Mouse (Mus musculus): Measurements from ENCODE around the gene Cnn3. TPM values are rescaled to one million over a fixed set of nuclear protein-coding genes. Genes with fewer than 3 reads are reported as not detected.

Cnn3 gene
- polyA plus RNA-seq, 1 experiment from 2014 or later = 488 TPM

DNA sequence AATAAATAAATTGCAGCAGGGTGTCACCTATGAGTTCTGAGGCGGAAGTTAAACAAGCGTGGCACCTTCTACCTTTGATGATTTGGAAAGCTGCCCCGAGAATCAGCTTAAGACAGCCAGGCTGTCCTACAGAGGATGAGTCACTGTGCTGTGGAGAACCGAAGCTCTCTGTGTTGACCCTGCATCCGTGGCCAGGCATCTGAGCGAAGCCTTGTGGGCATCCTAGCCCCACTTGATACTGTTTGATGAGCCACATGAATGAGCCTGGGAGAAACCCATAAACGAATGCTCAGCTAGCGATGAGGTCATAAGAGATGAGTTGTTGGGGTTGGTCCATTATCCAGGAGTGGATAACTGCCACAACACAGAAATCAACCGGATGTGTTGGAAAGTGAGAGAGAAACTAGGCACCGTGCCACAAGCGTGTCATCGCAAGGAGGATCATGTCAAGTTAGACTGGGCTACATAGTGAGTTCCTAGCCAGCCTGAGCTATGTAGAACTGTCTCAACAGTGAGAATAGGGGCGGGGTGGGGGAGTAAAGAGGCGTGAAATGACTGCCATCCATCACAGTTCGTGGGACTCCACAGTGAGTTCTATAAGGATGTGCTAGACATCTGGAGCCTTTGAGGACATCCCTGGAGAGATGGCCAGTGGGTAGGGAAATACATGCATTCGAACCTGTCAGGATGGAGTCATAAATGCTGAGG is 30.6 kb upstream of the Cnn3 start:
- WGBS (ENCODE audit: insufficient replicate concordance) = 70% methylated on average over 16 of the region's 16 CpGs
- Histone ChIP-seq H3K4me1 (ENCODE audit: control insufficient read depth, insufficient read depth, low read length) (peaks cover 3% of the 10 kb centered on the region; the same call in 1 of the 2 replicates), H3K36me3 (ENCODE audit: control insufficient read depth, insufficient read depth, low read length) (no peaks in the 10 kb centered on the region), H3K9ac (ENCODE audit: low read depth, low read length) (no peak overlapping the region), H3K9me3 (replicated peaks; ENCODE audit: control insufficient read depth, low read length) (no peaks in the 10 kb centered on the region), H3K4me3 (ENCODE audit: low read depth, low read length) (no peak overlapping the region), H3K27ac (ENCODE audit: low read depth, low read length) (no peak overlapping the region), H3K4me2 (no peak overlapping the region), H3K27me3 (ENCODE audit: control insufficient read depth, insufficient read depth, low read length) (no peaks in the 10 kb centered on the region)
- peak; percentile 61; the same call in 1 of the 2 replicates for ATAC-seq (replicated peaks; ENCODE audit: insufficient number of reproducible peaks, low FRiP score, low TSS enrichment)

DNA sequence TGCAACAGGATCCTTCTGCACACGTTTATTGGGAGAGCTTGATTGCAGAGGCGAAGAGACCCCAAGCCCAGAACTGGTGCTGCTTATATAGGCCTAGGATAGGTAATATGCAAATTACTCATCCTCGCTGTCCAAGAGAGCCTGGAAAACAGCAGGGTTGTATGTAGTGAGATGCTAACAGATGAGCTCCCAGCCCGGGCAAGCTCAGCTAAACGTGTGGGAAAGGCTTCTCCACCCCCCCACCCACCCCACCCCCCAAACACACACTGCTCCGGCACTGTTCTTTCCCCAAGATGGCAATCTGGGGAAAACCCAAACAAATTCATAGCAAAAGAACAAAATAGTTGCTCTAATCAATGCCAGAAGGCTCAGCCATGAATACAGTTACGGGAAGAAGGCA is 29.7 kb upstream of the Cnn3 start:
- WGBS (ENCODE audit: insufficient replicate concordance) = 72% methylated on average over 7 of the region's 7 CpGs
- Histone ChIP-seq H3K36me3 (ENCODE audit: control insufficient read depth, insufficient read depth, low read length) (no peaks in the 10 kb centered on the region), H3K27ac (ENCODE audit: low read depth, low read length) (no peak overlapping the region), H3K4me1 (ENCODE audit: control insufficient read depth, insufficient read depth, low read length) (peaks cover 3% of the 10 kb centered on the region; the same call in 1 of the 2 replicates), H3K9me3 (replicated peaks; ENCODE audit: control insufficient read depth, low read length) (no peaks in the 10 kb centered on the region), H3K9ac (ENCODE audit: low read depth, low read length) (no peak overlapping the region), H3K4me2 (no peak overlapping the region), H3K4me3 (ENCODE audit: low read depth, low read length) (no peak overlapping the region), H3K27me3 (ENCODE audit: control insufficient read depth, insufficient read depth, low read length) (no peaks in the 10 kb centered on the region)
- ATAC-seq (replicated peaks; ENCODE audit: insufficient number of reproducible peaks, low FRiP score, low TSS enrichment) = no peak

GRCm38 (mm10) chr3:121397007-121397406 is 29.3 kb upstream of the Cnn3 start:
- no peak for ATAC-seq (replicated peaks; ENCODE audit: insufficient number of reproducible peaks, low FRiP score, low TSS enrichment)
- H3K4me1 ChIP-seq (ENCODE audit: control insufficient read depth, insufficient read depth, low read length) = peaks cover 3% of the 10 kb centered on the region; the same call in 1 of the 2 replicates
- no peaks in the 10 kb centered on the region for H3K27me3 ChIP-seq (ENCODE audit: control insufficient read depth, insufficient read depth, low read length)

GRCm38 (mm10) chr3:121401384-121401783 is 24.9 kb upstream of the Cnn3 start:
- Histone ChIP-seq H3K9me3 (replicated peaks; ENCODE audit: control insufficient read depth, low read length) (no peaks in the 10 kb centered on the region), H3K4me2 (no peak overlapping the region), H3K27ac (ENCODE audit: low read depth, low read length) (no peak overlapping the region), H3K36me3 (ENCODE audit: control insufficient read depth, insufficient read depth, low read length) (no peaks in the 10 kb centered on the region), H3K4me1 (ENCODE audit: control insufficient read depth, insufficient read depth, low read length) (no peaks in the 10 kb centered on the region), H3K4me3 (ENCODE audit: low read depth, low read length) (no peak overlapping the region), H3K9ac (ENCODE audit: low read depth, low read length) (no peak overlapping the region), H3K27me3 (ENCODE audit: control insufficient read depth, insufficient read depth, low read length) (no peaks in the 10 kb centered on the region)
- WGBS (ENCODE audit: insufficient replicate concordance) = 71% methylated on average over 4 of the region's 4 CpGs
- no peak for ATAC-seq (replicated peaks; ENCODE audit: insufficient number of reproducible peaks, low FRiP score, low TSS enrichment)

More at GRCm38 (mm10) chr3:121397007-121397406, 29.3 kb upstream of the Cnn3 start:
- no peaks in the 10 kb centered on the region for H3K9me3 ChIP-seq (replicated peaks; ENCODE audit: control insufficient read depth, low read length)
- no peaks in the 10 kb centered on the region for H3K36me3 ChIP-seq (ENCODE audit: control insufficient read depth, insufficient read depth, low read length)
- no peak overlapping the region for H3K4me3 ChIP-seq (ENCODE audit: low read depth, low read length)
- no peak overlapping the region for H3K9ac ChIP-seq (ENCODE audit: low read depth, low read length)
- 79% methylated on average over 6 of the region's 6 CpGs for WGBS (ENCODE audit: insufficient replicate concordance)
- no peak overlapping the region for H3K27ac ChIP-seq (ENCODE audit: low read depth, low read length)
- H3K4me2 ChIP-seq = no peak overlapping the region

GRCm38 (mm10) chr3:121402096-121402495 is 24.2 kb upstream of the Cnn3 start:
- no peak overlapping the region for H3K27ac ChIP-seq (ENCODE audit: low read depth, low read length)
- H3K4me3 ChIP-seq (ENCODE audit: low read depth, low read length) = no peak overlapping the region
- ATAC-seq (replicated peaks; ENCODE audit: insufficient number of reproducible peaks, low FRiP score, low TSS enrichment) = no peak
- H3K4me2 ChIP-seq = no peak overlapping the region
- 70% methylated on average over 6 of the region's 6 CpGs for WGBS (ENCODE audit: insufficient replicate concordance)
- H3K9ac ChIP-seq (ENCODE audit: low read depth, low read length) = no peak overlapping the region
- no peaks in the 10 kb centered on the region for H3K4me1 ChIP-seq (ENCODE audit: control insufficient read depth, insufficient read depth, low read length)
- H3K36me3 ChIP-seq (ENCODE audit: control insufficient read depth, insufficient read depth, low read length) = no peaks in the 10 kb centered on the region
- H3K9me3 ChIP-seq (replicated peaks; ENCODE audit: control insufficient read depth, low read length) = no peaks in the 10 kb centered on the region
- H3K27me3 ChIP-seq (ENCODE audit: control insufficient read depth, insufficient read depth, low read length) = no peaks in the 10 kb centered on the region

GRCm38 (mm10) chr3:121403449-121403848 is 22.8 kb upstream of the Cnn3 start:
- Histone ChIP-seq H3K27ac (ENCODE audit: low read depth, low read length) (no peak overlapping the region), H3K9ac (ENCODE audit: low read depth, low read length) (no peak overlapping the region), H3K4me2 (no peak overlapping the region), H3K4me1 (ENCODE audit: control insufficient read depth, insufficient read depth, low read length) (no peaks in the 10 kb centered on the region), H3K27me3 (ENCODE audit: control insufficient read depth, insufficient read depth, low read length) (no peaks in the 10 kb centered on the region), H3K36me3 (ENCODE audit: control insufficient read depth, insufficient read depth, low read length) (no peaks in the 10 kb centered on the region), H3K9me3 (replicated peaks; ENCODE audit: control insufficient read depth, low read length) (no peaks in the 10 kb centered on the region), H3K4me3 (ENCODE audit: low read depth, low read length) (no peak overlapping the region)
- WGBS (ENCODE audit: insufficient replicate concordance) = 47% methylated on average over 5 of the region's 5 CpGs
- no peak for ATAC-seq (replicated peaks; ENCODE audit: insufficient number of reproducible peaks, low FRiP score, low TSS enrichment)

DNA sequence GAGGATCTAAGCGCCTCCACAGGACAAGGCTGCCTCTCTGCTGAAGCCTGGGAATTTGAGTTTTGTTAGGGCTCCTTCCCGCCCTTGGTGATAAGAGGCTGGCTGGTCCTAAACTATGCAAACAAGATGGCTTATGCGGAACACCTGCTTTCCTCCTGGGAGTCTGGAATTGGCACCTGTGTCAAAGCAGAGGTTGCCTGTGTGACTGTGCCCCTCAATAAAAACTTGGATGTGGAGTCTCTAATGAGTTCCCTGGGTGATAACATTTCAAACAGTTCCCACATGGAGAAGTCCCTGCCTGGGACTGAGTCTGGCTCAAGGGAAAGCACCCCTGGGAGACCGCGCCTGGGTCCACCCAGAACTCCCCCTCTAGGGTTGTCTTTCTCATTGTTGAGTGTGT is 21.2 kb upstream of the Cnn3 start:
- no peak for ATAC-seq (replicated peaks; ENCODE audit: insufficient number of reproducible peaks, low FRiP score, low TSS enrichment)
- Histone ChIP-seq H3K27me3 (ENCODE audit: control insufficient read depth, insufficient read depth, low read length) (no peaks in the 10 kb centered on the region), H3K9me3 (replicated peaks; ENCODE audit: control insufficient read depth, low read length) (no peaks in the 10 kb centered on the region), H3K27ac (ENCODE audit: low read depth, low read length) (no peak overlapping the region), H3K4me2 (no peak overlapping the region), H3K9ac (ENCODE audit: low read depth, low read length) (no peak overlapping the region), H3K36me3 (ENCODE audit: control insufficient read depth, insufficient read depth, low read length) (no peaks in the 10 kb centered on the region), H3K4me3 (ENCODE audit: low read depth, low read length) (no peak overlapping the region), H3K4me1 (ENCODE audit: control insufficient read depth, insufficient read depth, low read length) (no peaks in the 10 kb centered on the region)
- 67% methylated on average over 5 of the region's 5 CpGs for WGBS (ENCODE audit: insufficient replicate concordance)

DNA sequence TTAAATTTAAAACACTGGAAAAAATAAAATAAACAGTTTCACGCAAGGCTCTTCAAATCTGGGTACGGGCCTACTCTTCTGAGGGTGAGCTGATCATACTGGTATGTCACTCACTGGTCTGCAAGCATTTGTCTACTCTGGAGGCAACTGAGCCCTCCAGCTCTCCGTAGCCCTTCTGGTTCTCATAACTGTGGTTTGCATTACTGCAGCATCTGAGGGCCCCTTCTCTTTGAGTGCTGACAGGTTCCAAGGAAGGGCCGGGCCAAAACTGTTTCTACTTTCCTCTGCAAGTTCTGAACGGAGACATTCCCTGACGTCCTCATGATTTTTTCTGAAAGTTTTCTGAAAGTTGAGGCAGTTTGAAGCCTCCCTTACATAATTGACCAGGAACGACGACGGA is 18.9 kb upstream of the Cnn3 start:
- Histone ChIP-seq H3K4me2 (no peak overlapping the region), H3K9me3 (replicated peaks; ENCODE audit: control insufficient read depth, low read length) (no peaks in the 10 kb centered on the region), H3K36me3 (ENCODE audit: control insufficient read depth, insufficient read depth, low read length) (no peaks in the 10 kb centered on the region), H3K27ac (ENCODE audit: low read depth, low read length) (no peak overlapping the region), H3K4me3 (ENCODE audit: low read depth, low read length) (no peak overlapping the region), H3K9ac (ENCODE audit: low read depth, low read length) (no peak overlapping the region), H3K27me3 (ENCODE audit: control insufficient read depth, insufficient read depth, low read length) (no peaks in the 10 kb centered on the region), H3K4me1 (ENCODE audit: control insufficient read depth, insufficient read depth, low read length) (no peaks in the 10 kb centered on the region)
- ATAC-seq (replicated peaks; ENCODE audit: insufficient number of reproducible peaks, low FRiP score, low TSS enrichment) = no peak
- 62% methylated on average over 9 of the region's 9 CpGs for WGBS (ENCODE audit: insufficient replicate concordance)

DNA sequence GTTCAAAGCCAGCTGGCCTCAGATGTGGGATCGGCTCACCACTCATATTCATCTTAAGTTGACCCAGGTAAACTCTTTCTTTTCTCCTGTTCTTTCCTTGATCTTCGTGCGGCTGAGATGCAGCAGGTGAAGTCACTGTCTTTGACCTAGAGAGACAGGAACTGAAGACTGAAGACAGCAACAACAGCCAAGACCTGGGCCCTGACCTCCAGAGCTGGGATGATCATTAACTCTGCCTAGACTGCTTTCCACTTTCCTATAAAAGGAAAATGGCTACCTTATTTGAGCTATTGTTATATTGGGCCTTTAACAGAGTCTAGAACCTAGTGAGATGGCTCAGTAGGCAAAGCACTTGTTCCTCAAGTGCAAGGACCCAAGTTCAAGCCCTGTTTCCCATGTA is 17.9 kb upstream of the Cnn3 start:
- no peak for ATAC-seq (replicated peaks; ENCODE audit: insufficient number of reproducible peaks, low FRiP score, low TSS enrichment)
- Histone ChIP-seq H3K9ac (ENCODE audit: low read depth, low read length) (no peak overlapping the region), H3K4me3 (ENCODE audit: low read depth, low read length) (no peak overlapping the region), H3K36me3 (ENCODE audit: control insufficient read depth, insufficient read depth, low read length) (no peaks in the 10 kb centered on the region), H3K4me1 (ENCODE audit: control insufficient read depth, insufficient read depth, low read length) (no peaks in the 10 kb centered on the region), H3K9me3 (replicated peaks; ENCODE audit: control insufficient read depth, low read length) (no peaks in the 10 kb centered on the region), H3K27ac (ENCODE audit: low read depth, low read length) (no peak overlapping the region), H3K4me2 (no peak overlapping the region), H3K27me3 (ENCODE audit: control insufficient read depth, insufficient read depth, low read length) (no peaks in the 10 kb centered on the region)
- 84% methylated on average over 3 of the region's 3 CpGs for WGBS (ENCODE audit: insufficient replicate concordance)

All from heart, embryonic 11.5 days (tissue).